Mouse (Mus musculus) B cell, adult 67 days (primary cell): ENCODE measurements around the gene Rad51b. TPM values are rescaled to one million over a fixed set of nuclear protein-coding genes. Genes with fewer than 3 reads are reported as not detected.

Experiments used
- total RNA-seq, 2 experiments: library from RNA; stranded (reverse); gene quantifications; 4 replicates each; pipeline ENCODE4 v1.2.4; 2023

Rad51b gene
- total RNA-seq, result 1 to 10 TPM in 1 of 2 experiments, under 1 TPM in 1; 0.92 to 1.2 TPM

GRCm38 (mm10) chr12:79297121-79297576 is at the start of gene Rad51b:
Gene Rad51b, plus strand, starts transcription at chr12:79297282.

GRCm38 (mm10) chr12:79296126-79296816 is 811 bp upstream of the Rad51b start, which contains the start of gene Zfyve26:
Gene Zfyve26, minus strand, starts transcription at chr12:79296304.

Other genes starting within 250 kb of the Rad51b start
- 1 to 10 TPM; 6.1 to 7.8 TPM for gene Pigh, start 207.6 kb upstream of the Rad51b start, total RNA-seq
- gene Arg2, start 166.5 kb upstream of the Rad51b start, total RNA-seq, result not detected
- 10 to 100 TPM; 76.1 to 77.1 TPM for gene Vti1b, start 124.6 kb upstream of the Rad51b start, total RNA-seq
- 10 to 100 TPM; 21.6 to 26.1 TPM for gene Rdh11, start 105.0 kb upstream of the Rad51b start, total RNA-seq
- 10 to 100 TPM; 18.0 to 19.6 TPM for gene Rdh12, start 88.4 kb upstream of the Rad51b start, total RNA-seq
- gene Zfyve26, start 978 bp upstream of the Rad51b start, total RNA-seq, result 100 to 1,000 TPM; 118 to 121 TPM